Mouse (Mus musculus): ENCODE measurements around the gene Esm1.

The Esm1 gene

GRCm38 (mm10) chr13:113209624-113210023 is at the start of gene Esm1:
Gene Esm1, plus strand, starts transcription at chr13:113209659.
- no peak for DNase-seq (ENCODE audit: low spot score in 2 of 2)

GRCm38 (mm10) chr13:113164252-113165005 is 45.0 kb upstream of the Esm1 start:
- no peak for DNase-seq (ENCODE audit: low spot score in 2 of 2)

GRCm38 (mm10) chr13:113168018-113168534 is 41.4 kb upstream of the Esm1 start:
- DNase-seq (ENCODE audit: low spot score in 2 of 2), result no peak

- DNase-seq (ENCODE audit: low spot score in 2 of 2), result no peak
These were observed 39.2 kb upstream of the Esm1 start for GRCm38 (mm10) chr13:113170256-113170655.

- DNase-seq (ENCODE audit: low spot score in 2 of 2), result peak in 1 of 2 experiments; percentile 6
These were observed 35.3 kb upstream of the Esm1 start for GRCm38 (mm10) chr13:113174162-113174561.

- no peak for DNase-seq (ENCODE audit: low spot score in 2 of 2)
These were observed 26.1 kb upstream of the Esm1 start for GRCm38 (mm10) chr13:113183310-113183709.

GRCm38 (mm10) chr13:113183720-113184119 is 25.7 kb upstream of the Esm1 start:
- no peak for DNase-seq (ENCODE audit: low spot score in 2 of 2)

GRCm38 (mm10) chr13:113196808-113197674 is 12.4 kb upstream of the Esm1 start:
- no peak for DNase-seq (ENCODE audit: low spot score in 2 of 2)

- no peak for DNase-seq (ENCODE audit: low spot score in 2 of 2)
These were observed 11.5 kb upstream of the Esm1 start for GRCm38 (mm10) chr13:113197872-113198502.

GRCm38 (mm10) chr13:113199331-113199730 is 10.1 kb upstream of the Esm1 start:
- no peak for DNase-seq (ENCODE audit: low spot score in 2 of 2)

GRCm38 (mm10) chr13:113200726-113201125 is 8.7 kb upstream of the Esm1 start:
- DNase-seq (ENCODE audit: low spot score in 2 of 2), result no peak

- DNase-seq (ENCODE audit: low spot score in 2 of 2), result no peak
These were observed 7.8 kb upstream of the Esm1 start for GRCm38 (mm10) chr13:113201631-113202030.

- no peak for DNase-seq (ENCODE audit: low spot score in 2 of 2)
These were observed 7.3 kb upstream of the Esm1 start for GRCm38 (mm10) chr13:113202184-113202583.

GRCm38 (mm10) chr13:113203146-113203545 is 6.3 kb upstream of the Esm1 start:
- no peak for DNase-seq (ENCODE audit: low spot score in 2 of 2)

GRCm38 (mm10) chr13:113205346-113205745 is 4.1 kb upstream of the Esm1 start:
- no peak for DNase-seq (ENCODE audit: low spot score in 2 of 2)

- no peak for DNase-seq (ENCODE audit: low spot score in 2 of 2)
These were observed 1.9 kb downstream of the Esm1 start for GRCm38 (mm10) chr13:113211345-113211744.

- DNase-seq (ENCODE audit: low spot score in 2 of 2), result no peak
These were observed 2.9 kb downstream of the Esm1 start for GRCm38 (mm10) chr13:113212401-113212800.

GRCm38 (mm10) chr13:113213865-113214264 is 4.4 kb downstream of the Esm1 start:
- no peak for DNase-seq (ENCODE audit: low spot score in 2 of 2)

- no peak for DNase-seq (ENCODE audit: low spot score in 2 of 2)
These were observed 12.4 kb downstream of the Esm1 start for GRCm38 (mm10) chr13:113221851-113222250.

GRCm38 (mm10) chr13:113224105-113224504 is 14.6 kb downstream of the Esm1 start:
- DNase-seq (ENCODE audit: low spot score in 2 of 2), result peak; percentile 2 to 32

GRCm38 (mm10) chr13:113225811-113226210 is 16.4 kb downstream of the Esm1 start, which contains the start of gene Gzmk:
Gene Gzmk, minus strand, starts transcription at chr13:113225908.
- DNase-seq (ENCODE audit: low spot score in 2 of 2), result peak; percentile 20 to 68

GRCm38 (mm10) chr13:113227076-113227475 is 17.6 kb downstream of the Esm1 start:
- DNase-seq (ENCODE audit: low spot score in 2 of 2), result no peak

Data from right cerebral cortex, postnatal 36 days (tissue).